Mouse (Mus musculus): ENCODE measurements around the gene Gm10959.
"Not testable (repeated sequence)": the region's sequence is repeated elsewhere in the genome, so short reads cannot be mapped to it uniquely, and the experiment has no call there.

Gm10959 gene

DNA sequence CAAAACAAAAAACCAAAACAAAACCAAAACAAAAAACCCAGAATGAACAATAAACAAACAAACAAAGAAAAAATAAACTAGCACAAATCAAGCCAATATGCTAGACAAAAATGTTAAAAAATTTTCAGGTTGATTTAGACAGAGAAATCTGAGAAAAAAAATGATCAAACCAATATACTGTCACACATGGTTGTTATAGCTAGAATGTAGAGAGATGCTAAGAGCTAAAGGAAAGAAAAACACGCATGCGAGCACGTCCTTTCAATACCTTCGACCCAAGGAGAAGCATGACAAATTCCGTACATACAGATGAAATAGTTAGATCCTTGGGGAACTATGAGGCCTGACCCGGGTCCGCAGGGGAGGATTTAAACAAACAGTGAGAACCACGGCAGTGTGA lies at the start of gene Gm10959:
Gm10959 (minus strand) TSS at position 101 of the 400 bp plus-strand sequence.
- DNase-seq (ENCODE audit: low read depth in 2 of 2, low spot score in 2 of 2) = no peak

DNA sequence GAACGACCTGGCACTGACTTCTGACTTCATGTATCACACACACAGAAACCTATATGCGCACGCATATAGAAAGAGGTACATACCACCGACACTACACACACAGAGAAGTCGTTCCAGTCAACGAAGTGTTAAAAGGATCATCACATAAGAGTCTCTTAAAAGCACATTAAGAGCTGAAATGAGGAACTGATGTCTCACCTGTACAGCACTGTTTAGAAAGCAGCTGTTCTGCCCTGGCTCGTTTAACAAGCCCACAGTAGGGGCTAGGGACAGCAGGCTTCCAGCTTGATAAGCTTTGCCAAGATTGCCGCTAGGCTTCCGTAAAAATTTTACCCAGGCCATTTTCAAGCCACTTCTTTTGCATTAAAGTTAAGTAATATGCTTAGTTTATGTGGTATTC lies 49.2 kb upstream of the Gm10959 start:
- DNase-seq (ENCODE audit: low read depth in 2 of 2, low spot score in 2 of 2) = no peak

DNA sequence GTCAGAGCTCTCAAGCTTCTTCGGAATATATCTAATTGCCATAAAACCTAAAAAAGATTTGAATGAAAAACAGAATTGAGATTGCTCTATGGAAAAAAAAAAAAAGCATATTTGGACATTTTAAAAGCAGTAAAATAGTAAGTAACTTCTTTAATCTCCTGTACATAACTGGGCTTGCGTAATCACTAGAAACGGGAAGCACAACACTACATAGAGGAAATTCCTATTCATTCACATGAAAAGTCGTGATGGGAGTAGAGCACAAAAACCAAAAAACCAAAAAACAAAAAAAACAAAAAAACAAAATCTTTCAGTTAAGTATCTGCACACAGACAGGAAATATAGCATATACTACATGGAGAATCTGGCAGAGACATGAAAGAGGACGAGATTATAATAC lies 45.1 kb upstream of the Gm10959 start:
- no peak for DNase-seq (ENCODE audit: low read depth in 2 of 2, low spot score in 2 of 2)

DNA sequence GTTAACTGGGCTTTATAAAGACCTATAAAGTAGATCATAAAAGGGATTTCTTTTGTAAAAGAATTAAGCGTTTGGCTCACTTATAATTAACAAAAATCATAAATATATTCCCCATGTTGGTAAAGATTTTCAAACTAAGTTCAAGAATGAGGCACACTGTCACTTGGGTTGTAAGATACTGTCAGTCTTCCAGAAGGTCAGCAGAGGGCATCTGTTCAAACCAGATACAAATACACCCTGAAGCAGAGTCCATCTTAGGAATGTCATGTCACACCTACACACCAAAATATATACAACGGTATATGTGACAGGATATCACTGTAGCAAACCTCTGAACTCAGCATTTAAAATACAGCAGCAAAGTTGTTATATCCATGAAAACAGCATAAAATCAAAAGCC lies 31.0 kb upstream of the Gm10959 start:
- DNase-seq (ENCODE audit: low read depth in 2 of 2, low spot score in 2 of 2) = no peak

DNA sequence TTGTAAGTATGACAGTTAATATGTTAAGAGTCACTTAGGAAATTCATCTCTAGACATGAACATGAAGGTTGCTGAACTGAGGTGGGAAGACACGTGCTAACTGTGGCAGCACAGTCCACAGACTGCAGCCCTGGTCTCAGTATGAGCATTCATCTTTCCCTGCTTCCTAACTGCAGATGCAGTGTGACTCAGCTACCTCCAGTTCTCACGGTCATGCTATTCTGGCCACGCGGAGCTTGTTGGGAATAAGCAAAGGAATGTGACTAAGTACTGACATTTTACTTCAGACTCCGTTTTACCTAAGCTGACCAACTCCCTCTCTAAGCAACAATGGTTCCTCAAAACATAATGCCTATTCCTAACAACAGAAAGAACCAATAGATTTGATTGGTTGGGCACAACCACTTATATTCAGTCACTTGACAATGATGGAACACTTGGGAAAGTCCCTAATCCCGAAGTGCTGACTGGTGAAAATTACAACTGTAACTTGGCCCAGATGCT lies 24.3 kb upstream of the Gm10959 start:
- DNase-seq (ENCODE audit: low read depth in 2 of 2, low spot score in 2 of 2) = no peak

DNA sequence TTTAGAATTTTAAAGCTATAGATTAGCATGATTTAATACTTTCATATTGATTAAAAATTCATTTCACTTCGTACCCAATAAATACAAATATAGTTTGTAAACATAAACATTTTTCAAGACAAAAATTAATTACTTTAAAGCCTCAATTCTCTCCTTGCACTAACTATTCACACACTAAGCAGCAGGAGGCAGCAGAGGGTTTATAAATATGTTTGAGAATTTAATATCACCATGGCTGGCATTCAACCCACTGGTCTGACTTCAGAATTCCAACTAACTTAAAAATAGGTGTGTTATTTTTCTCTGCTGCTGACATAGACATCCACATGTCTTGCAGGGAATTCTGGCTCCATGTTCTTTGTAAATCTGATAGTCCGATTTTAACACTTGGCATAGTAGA lies 20.1 kb upstream of the Gm10959 start:
- peak in 1 of 2 experiments; percentile 14 for DNase-seq (ENCODE audit: low read depth in 2 of 2, low spot score in 2 of 2)

DNA sequence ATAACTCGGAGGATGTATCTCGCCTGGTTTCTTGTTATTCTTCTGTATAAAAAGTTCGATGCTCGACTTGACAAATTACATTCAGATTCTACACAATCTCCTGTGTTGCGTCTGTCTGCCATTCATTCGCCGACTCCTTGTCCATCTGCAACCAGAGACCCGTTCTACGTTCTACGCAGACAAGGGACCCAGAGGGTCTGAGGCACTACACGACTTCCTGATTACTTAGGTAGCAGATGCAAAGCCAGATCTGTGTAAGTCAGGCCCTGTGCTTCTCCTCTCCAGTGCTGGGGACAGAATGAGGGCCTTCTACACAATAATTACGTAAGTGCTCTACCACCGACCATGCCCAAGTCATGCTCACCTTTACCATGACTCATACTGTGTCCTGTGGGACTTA lies 18.0 kb upstream of the Gm10959 start:
- not testable (repeated sequence) for DNase-seq (ENCODE audit: low read depth in 2 of 2, low spot score in 2 of 2)

DNA sequence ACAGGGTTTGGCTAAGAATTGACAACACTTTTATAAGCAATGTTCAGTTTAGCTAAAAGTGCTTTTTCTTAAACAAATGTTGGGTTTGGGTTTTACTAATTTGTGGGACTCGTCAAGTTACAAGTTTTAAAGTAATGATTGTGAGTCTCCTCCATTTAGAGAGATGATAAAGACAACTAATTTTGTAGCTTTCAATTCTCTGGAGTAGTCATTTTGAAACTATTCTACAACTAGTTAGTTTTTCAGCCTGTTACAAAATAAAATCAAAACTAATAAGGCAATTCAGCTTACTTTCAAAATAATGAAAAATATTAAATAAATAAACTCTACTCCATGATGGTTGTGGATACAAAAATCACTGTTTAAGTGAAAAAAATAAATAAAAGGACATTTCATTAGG lies 13.3 kb upstream of the Gm10959 start:
- DNase-seq (ENCODE audit: low read depth in 2 of 2, low spot score in 2 of 2) = no peak

DNA sequence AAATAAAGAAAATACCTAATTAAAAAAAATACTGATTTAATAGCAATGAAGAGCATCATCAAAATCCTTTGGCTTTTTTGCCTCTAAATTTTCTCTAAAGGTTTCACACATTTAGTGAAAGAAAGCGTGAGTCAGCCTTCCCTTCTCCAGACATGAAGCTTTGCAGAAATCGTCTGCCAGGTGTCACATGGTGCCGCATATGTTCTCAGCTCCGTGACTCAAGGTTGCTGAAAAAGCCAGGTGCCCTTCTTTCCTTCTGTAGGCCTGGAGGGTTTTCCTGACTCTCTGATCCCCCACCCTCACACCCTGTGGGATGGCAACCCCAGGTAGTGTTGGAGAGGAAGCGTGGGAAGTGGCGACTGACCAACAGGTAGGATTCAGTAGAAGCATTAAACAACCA lies 10.6 kb upstream of the Gm10959 start:
- no peak for DNase-seq (ENCODE audit: low read depth in 2 of 2, low spot score in 2 of 2)

DNA sequence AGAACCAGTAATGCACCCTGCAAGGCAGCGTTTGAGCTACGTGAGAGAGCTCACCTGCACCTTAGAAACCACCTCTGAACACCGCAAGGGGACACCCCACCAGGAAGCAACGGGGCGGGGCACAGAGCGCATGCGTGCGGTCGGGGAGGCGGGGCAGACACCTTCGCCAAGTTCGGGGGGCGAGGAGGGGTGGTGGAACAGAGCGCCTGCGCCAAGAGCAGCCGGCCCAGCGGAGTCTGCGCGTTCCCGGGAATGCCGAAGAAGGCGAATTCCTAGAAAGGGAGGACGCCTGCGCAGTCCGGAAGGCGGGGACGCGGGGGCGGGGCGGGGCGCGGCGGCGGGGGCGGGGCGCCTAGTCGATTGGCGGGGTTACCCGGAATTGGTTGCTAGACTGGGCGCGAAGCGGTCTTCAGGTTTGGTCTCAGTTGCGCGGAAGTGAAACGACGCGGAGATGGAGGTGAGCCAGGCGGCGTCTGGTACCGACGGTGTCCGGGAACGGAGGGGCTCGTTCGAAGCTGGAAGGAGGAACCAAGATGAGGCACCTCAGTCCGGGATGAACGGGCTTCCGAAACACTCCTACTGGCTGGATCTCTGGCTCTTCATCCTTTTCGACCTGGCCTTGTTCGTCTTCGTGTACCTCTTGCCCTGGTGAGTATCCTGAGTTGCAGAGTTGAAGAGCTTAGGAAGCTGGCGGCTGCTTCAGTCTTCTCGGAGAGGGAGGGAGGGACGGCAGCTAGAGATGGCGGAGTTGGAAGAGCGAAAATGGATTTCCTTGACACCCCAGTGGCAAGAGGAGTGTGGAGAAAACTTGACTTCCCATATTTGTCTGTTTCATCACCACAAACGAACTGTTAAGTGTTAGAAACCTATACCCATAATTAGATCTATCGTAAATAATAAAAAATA lies 5.1 kb upstream of the Gm10959 start, which contains the start of gene 1810037I17Rik:
1810037I17Rik (plus strand) TSS at position 195 of the 906 bp plus-strand sequence.
- DNase-seq (ENCODE audit: low read depth in 2 of 2, low spot score in 2 of 2) = peak; percentile 96

DNA sequence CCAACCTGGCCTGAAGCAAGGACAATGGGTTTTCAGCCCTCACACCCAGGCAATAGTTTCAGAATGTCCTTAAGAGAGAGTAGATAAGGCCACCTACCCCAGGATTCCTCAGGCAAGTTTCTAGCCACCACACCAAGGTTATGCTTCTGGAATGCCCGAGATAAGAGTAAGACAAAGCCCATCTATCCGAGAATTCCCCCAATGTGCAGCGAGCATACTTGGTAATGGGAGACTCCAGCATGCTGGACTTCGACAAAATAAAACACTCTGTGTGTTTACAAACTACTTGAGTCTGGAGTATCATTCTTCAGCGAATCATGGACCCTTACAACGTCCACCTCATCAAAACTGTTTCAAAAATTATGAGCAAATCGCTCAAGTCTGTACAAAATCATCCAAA lies 4.0 kb upstream of the Gm10959 start:
- no peak for DNase-seq (ENCODE audit: low read depth in 2 of 2, low spot score in 2 of 2)

DNA sequence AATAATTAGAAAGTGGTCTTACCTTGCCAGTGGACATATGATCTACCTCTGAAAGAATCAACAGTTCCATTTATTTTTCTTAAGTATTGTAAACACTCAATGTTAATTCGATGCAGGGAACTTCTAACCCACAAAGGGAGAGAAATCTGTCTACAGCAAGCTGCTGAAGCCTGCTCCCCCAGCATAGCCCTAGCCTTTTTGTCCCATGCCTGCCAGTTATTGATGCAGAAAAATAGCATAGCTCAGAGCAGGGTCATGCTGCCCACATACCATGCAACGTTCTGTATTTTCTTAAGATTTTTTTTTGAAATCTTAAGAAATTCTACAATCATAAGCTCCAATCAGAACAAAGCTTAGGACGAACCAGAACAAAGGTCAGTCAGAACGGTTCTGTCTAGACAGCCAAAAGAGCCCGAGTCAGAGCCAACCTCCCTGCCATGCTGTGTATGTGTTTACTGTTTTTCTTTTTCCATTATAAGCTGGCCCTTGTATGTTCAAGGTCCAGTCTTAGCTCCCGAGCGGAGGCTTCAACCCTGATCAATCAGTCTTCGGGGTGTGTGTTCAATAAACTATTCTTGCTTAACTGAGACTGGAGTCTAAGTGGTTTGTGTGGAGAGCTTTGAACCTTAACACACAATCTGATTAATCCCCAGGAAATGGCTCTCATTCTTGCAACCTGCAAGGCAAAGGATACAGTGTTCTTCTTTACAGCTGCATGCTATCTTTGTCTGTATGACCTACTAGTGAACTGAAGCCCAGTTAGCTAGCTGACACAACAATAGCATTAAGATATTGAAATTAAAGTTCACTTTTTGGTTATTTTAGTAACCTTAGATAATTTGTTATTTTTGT lies 2.7 kb upstream of the Gm10959 start:
- no peak for DNase-seq (ENCODE audit: low read depth in 2 of 2, low spot score in 2 of 2)

DNA sequence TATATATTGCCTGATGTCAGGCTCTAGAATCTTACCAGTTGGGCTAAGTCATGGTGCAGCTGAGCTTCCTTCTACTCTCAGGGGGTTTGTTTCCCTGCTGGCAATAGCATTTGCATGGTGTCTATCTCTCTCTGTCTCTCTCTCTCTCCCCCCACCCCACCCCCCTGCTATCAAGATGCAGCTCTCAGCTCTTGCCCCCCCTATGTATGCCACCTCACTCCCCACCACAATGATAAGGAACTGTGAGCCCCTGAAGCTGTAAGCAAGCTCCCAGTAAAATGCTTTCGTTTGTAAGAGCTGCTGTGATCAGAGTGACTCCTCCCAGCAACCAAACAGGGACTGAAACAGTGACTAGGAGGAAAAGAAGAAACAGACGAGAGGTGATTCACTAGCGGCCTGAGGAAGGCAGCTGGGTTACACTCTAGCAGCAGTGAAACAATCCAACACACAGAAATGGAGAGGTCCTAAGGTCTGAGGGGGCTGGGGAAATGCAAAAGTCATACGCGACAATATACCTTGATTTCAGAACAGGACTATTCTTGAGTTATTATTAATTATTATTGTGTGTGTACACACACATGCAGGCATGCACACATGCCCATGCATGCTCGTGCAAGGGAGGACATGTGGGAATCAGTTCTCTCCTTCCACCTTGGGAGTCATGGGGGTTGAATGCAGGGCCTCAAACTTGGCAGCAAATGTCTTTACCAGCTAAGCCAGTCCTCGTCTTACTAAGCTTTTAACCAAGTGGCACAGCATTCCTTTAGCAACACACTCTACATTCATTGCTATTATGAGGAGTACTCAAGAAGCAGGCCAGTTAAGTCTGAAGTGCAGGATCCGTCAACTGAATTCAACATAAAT lies 1.6 kb upstream of the Gm10959 start:
- no peak for DNase-seq (ENCODE audit: low read depth in 2 of 2, low spot score in 2 of 2)

DNA sequence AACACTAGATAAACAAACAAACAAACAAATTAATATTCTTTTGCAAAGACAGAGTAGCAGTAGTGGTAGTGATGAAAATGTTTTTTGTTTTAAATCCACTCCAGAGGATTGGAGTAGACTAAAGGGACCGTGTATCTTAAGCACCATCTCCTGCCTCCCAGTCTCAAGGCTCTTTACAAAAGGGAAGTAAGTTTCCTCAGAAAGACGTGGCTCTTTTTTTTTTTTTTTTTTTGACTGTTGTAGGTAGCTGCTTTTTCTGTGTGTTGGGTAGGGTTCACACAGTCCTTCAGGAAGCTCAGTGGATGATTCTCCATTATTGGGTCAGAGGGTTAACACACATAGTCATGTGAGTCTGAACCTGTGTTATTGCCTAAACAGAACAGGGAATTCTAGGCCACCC lies 488 bp downstream of the Gm10959 start:
- no peak for DNase-seq (ENCODE audit: low read depth in 2 of 2, low spot score in 2 of 2)

DNA sequence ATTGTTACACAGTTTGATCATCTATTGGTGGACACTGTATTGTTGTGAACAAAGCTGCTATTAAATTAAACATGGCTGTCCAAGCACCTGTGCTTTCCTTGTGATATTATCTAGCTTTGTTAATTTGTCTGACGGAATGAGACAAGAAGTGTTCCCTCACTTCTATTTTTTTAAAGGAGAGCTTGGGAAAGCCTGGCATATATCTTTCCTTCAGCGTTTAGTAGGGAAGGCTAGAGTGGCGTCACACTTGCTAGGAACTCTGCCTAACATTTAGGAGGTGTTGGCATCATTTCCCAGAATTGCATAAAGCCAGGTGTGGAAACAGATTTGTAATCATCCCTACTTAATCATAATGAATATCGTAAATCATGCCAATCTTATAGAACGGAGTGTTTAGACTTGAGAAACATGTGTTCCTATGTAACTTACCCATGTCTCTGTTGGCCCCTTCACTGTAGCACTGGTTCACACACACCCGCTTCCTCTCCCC lies 2.9 kb downstream of the Gm10959 start:
- DNase-seq (ENCODE audit: low read depth in 2 of 2, low spot score in 2 of 2) = no peak

DNA sequence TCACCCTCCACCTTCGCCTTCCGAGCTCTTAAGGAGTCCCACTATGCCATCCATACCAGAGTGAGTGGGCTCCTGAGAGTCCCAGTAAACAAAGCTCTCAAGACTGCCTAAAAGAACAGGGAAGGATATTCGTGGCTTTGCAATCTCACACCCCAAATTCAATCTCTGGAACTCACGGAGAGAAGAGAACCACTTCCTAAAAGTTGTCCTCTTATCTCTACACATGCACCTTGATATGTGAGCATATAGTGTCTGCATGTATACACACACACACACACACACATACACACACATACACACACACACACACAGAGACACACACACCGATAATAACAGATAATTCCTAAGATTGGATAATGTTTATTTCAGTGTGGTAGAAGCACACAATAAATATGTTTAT lies 3.7 kb downstream of the Gm10959 start:
- DNase-seq (ENCODE audit: low read depth in 2 of 2, low spot score in 2 of 2) = no peak

DNA sequence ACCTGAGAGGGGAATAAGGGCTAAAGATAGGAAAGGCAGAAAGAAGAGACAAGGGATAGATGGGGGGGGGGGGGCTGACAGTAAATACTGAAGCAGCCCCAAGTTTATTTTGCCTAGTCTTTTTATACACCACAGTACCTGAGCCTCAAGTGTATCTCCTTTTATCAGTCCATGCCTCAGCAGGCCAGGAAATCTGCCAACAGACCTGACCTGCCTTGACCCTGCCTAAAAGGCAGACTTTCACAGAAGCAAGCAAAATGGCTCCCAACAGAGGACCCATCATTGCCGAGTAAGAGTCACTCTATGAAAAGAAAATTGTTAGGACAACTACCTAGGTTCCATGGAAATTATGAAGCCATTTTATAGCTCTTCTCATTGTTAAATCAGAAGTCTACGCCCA lies 11.3 kb downstream of the Gm10959 start:
- DNase-seq (ENCODE audit: low read depth in 2 of 2, low spot score in 2 of 2) = no peak

DNA sequence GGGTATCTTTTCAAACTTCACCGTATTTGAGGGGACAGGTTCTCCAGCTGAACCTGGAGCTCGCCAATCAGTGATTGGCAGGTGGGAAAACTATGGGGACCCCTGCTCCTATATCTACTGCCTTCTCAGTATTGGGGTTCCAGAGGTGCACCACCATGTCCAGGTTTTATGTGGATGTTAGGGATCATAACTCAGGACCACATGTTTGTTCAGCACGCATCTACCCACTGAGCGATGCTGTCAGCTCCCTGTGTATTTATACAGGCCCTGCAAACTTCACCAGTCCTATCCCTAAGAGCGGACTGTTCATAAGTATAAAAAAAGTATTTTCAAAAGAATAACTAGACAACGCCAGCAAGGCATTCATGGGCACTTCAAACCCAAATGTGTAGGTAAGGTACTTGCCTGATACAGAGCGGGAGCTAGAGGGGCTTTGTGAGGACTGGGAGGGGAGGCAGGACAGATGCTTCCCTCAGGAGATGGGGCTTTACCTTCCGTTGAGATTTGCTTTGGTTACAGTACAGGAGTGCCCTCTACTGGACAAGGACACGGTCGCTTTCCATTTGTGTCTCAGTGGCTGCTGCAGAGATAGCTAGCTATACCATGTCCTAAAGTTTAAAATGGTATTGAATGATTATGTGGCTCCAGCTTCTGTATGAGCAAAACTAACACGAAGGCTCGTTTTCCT lies 15.3 kb downstream of the Gm10959 start:
- DNase-seq (ENCODE audit: low read depth in 2 of 2, low spot score in 2 of 2) = peak in 1 of 2 experiments; percentile 11

DNA sequence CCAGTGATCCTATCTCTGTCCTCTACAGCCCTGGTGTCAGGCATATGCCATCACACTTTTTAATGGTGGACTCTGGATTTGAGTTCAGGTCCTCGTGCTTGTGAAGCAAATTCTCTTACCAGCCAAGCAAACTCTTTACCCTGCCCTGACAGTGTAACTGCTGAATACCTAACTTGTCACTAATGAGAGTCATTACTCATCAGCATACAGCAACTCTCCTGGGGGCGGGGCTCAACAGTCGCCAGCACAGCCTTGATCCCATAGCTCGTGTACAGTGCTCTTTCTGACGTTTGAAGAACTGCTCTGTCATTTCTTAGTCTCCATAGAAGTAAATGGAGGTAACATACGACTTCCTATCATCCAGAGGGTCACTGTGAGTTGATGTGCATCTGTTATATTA lies 20.9 kb downstream of the Gm10959 start:
- no peak for DNase-seq (ENCODE audit: low read depth in 2 of 2, low spot score in 2 of 2)

DNA sequence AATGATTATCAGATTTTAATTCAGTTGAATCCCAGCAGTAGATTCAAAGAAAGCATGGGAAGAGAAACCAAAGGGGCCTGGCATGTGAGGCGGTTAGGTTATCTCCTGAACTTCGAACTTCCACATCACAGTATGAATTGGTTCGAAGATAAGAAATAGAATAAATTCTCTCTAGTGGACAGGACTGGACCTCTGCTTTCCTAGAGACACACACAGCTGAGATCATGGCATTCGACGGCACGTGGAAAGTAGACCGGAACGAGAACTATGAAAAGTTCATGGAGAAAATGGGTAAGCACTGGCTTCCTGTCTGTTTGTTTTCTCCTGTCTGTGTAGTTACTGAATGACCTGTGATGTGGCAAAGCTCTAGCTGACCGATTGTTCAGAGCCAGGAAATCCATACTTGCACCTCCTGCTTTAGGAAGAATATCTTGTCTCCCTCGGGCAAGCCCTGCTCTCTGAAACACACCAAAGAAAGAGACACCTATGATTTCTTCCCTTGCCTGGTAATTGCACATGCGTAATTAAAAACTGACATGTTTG lies 23.9 kb downstream of the Gm10959 start:
- no peak for DNase-seq (ENCODE audit: low read depth in 2 of 2, low spot score in 2 of 2)

Data from CD8-positive naive resting alpha-beta T cell, adult 2 months (primary cell).